Mouse (Mus musculus): ENCODE data around the gene Ranbp6.
A peak's percentile ranks its signal among the peaks of the same experiment; 100 is the strongest.

The Ranbp6 gene

GRCm38 (mm10) chr19:29812581-29813460 lies at the start of gene Ranbp6:
Ranbp6 (minus strand) TSS chr19:29812974.
- peak; percentile 93 for DNase-seq

- no peak for DNase-seq
These were observed 48.0 kb upstream of the Ranbp6 start for GRCm38 (mm10) chr19:29860816-29861215.

GRCm38 (mm10) chr19:29857267-29857666 lies 44.5 kb upstream of the Ranbp6 start:
- no peak for DNase-seq

GRCm38 (mm10) chr19:29853711-29854110 lies 40.9 kb upstream of the Ranbp6 start:
- DNase-seq, result no peak

- DNase-seq, result no peak
These were observed 38.4 kb upstream of the Ranbp6 start for GRCm38 (mm10) chr19:29851036-29851690.

GRCm38 (mm10) chr19:29849924-29850551 lies 37.3 kb upstream of the Ranbp6 start:
- DNase-seq, result no peak

GRCm38 (mm10) chr19:29844036-29844661 lies 31.4 kb upstream of the Ranbp6 start:
- DNase-seq, result no peak

GRCm38 (mm10) chr19:29843641-29844035 lies 30.9 kb upstream of the Ranbp6 start:
- no peak for DNase-seq

- no peak for DNase-seq
These were observed 30.2 kb upstream of the Ranbp6 start for GRCm38 (mm10) chr19:29842973-29843372.

- DNase-seq, result no peak
These were observed 27.9 kb upstream of the Ranbp6 start for GRCm38 (mm10) chr19:29840642-29841041.

- no peak for DNase-seq
These were observed 25.9 kb upstream of the Ranbp6 start for GRCm38 (mm10) chr19:29838636-29839135.

- DNase-seq, result no peak
These were observed 25.4 kb upstream of the Ranbp6 start for GRCm38 (mm10) chr19:29838171-29838570.

GRCm38 (mm10) chr19:29835364-29836034 lies 22.7 kb upstream of the Ranbp6 start:
- no peak for DNase-seq

- DNase-seq, result no peak
These were observed 18.1 kb upstream of the Ranbp6 start for GRCm38 (mm10) chr19:29830911-29831310.

GRCm38 (mm10) chr19:29828558-29828957 lies 15.8 kb upstream of the Ranbp6 start:
- DNase-seq, result no peak

- no peak for DNase-seq
These were observed 13.9 kb upstream of the Ranbp6 start for GRCm38 (mm10) chr19:29826686-29827085.

- no peak for DNase-seq
These were observed 12.2 kb upstream of the Ranbp6 start for GRCm38 (mm10) chr19:29825003-29825402.

- no peak for DNase-seq
These were observed 11.4 kb upstream of the Ranbp6 start for GRCm38 (mm10) chr19:29824034-29824700.

- DNase-seq, result no peak
These were observed 10.8 kb upstream of the Ranbp6 start for GRCm38 (mm10) chr19:29823456-29824010.

- peak; percentile 23 for DNase-seq
These were observed 8.2 kb upstream of the Ranbp6 start for GRCm38 (mm10) chr19:29820966-29821365.

GRCm38 (mm10) chr19:29810022-29810421 lies 2.8 kb downstream of the Ranbp6 start:
- no peak for DNase-seq

Measured in cerebellum, adult 9-11 months (tissue).